Mouse (Mus musculus) gastrocnemius, adult 18-20 months (tissue): ENCODE measurements around the gene Dok1. TPM values are rescaled to one million over a fixed set of nuclear protein-coding genes. Genes with fewer than 3 reads are reported as not detected.

ENCODE experiments used
- DNase-seq: peaks from one replicate; pipeline ENCODE4 v3.0.0; 2021; ENCODE audit warnings: low spot score
- total RNA-seq, 2 experiments: library from RNA; stranded (reverse); gene quantifications; 2 replicates each; pipeline ENCODE4 v1.2.3; 2021

The Dok1 gene
- total RNA-seq, 2 experiments from 2014 or later = 1.1 to 1.4 TPM

- no peak for DNase-seq
These were observed 20.1 kb upstream of the Dok1 start for GRCm38 (mm10) chr6:83053136-83053960.

- DNase-seq = no peak
These were observed 16.1 kb upstream of the Dok1 start for GRCm38 (mm10) chr6:83049367-83049766.

DNA sequence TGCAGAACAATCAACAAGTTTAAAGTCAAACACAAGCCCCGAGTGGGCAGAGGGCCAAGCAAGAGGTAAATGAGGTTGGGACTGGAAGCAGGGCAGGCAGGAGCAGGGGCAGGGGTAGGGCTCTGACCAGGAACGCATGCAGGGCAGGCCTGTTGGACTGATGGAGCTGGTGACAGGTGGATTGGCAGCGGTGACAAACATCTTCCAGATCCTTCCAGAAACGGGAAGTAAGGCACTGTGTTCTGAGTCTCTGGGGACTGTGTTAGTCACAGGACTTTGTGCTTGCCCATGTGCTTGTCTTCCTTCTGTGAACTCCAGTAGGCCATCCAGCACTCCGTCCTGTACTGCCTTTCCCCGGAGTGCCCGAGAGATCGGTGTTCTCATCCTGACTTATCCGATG lies 11.5 kb upstream of the Dok1 start:
- DNase-seq = no peak

DNA sequence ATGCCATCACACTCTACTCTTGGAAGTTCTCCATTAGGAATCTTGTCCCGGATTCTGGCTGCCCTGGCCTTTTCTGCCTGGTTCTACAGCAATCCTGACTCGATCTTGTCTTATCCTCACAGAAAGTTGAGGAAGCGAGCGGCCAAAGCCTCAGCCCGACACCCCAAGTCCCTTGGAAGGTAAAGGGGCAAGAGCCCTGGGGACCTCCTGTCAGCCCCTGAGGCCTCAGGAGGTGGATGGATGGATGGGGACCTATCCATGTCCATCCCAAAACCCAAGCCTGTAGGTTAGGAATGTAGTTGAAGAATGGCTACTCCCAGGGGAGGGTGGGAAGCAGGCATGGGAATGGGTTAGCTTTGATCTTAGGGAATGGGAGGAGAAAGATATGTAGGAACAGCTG lies 10.7 kb upstream of the Dok1 start:
- no peak for DNase-seq

DNA sequence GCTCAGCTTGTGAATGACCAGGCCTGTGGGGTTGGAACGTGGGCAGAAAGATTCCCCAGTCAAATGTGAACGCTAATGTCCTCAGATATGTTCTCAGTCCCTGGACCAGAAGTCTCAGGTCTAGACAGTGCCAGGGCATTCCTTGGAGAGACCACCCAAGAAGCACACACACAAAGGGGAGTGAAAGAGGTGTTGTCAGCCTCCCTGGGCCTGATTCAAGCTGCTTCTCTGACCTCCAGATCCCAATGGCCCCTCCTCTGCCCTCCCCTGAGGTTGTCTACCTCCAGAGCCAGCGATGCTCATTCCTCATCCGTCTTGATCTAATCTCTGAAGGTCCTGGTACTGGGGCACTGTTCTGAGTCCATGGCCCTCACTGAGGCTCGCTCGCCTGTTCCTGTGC lies 10.3 kb upstream of the Dok1 start:
- DNase-seq = no peak

DNA sequence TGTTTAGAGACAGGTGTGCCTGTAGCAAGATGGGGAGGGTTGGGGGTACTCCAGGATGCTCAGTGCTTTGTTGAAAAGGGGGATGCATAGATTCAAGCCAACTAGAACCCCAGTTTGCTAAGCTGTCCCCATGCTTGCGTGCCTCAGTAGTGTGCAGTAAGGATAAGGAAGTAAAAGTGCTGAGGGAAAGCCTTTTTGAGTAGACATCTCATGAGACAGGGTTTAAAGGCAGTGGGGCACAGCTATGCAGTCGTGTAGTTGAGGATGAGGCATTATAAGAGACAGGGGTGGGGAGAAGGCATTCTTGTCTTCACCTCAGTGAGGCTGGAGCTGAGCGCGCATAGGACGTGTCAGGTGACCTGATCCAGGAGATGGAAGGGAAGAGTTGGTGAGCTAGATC lies 7.3 kb upstream of the Dok1 start:
- no peak for DNase-seq

DNA sequence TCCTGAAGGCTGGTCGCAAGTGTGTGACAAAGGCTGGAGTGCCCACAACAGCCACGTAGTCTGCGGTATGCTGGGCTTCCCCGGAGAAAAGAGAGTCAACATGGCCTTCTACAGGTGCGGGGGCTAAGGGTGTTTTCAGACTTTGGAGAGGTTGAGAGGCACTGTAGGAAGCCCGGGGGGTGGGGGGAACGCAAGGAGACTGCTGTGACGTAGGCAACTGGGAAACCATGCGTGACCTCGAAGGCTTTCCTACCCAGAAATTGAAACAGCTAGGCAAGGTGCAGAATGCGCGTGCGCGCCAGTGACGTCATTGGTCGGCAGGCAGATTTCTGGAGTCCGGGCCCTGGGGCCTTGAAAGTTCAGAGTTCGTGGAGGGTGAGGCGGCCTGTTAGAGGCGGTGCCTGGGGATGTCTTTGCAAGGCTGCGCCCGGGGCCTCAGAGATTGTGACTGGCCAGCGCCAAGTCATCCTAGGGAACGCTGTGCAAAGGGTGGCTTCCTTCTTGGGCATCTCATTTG lies 5.3 kb upstream of the Dok1 start:
- DNase-seq = peak; percentile 94

DNA sequence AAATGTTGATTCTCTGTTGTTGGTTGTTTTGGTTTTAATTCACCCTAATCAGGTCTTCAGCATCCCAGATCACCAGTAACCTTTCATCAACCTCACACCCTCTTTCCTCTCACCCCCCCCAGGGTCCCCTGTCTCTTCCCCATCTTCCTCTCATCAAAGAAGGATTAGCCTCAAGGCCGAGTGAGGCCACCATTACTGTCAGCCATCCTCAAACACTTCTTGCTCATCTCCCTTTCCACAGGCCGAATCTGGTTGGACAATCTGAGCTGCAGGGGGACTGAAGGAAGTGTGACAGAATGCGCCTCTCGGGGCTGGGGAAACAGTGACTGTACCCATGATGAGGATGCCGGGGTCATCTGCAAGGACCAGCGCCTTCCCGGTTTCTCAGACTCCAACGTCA lies 3.9 kb upstream of the Dok1 start:
- no peak for DNase-seq

GRCm38 (mm10) chr6:83034463-83035055 lies 1.3 kb upstream of the Dok1 start:
- DNase-seq = no peak

DNA sequence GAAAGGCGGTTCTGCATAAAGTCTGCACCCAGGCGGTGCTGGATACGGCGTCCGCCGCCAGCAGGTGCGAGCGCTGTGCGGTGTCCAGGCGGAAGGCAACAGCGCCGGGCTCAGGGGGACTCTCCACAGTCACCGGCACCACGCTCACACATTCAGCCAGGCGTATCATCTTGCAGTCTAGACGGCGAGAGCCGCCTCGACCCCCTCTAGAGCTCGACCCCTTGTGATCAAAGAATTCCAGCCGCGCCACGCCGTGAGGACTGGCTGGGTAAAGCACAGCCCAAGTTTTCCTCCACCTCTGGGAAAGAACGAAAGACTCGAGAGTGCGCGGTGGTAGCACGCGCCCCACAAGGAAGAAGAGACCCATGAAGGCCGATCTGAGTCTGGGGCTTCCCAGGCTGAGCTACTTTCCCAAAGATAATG lies 491 bp downstream of the Dok1 start:
- DNase-seq = no peak

DNA sequence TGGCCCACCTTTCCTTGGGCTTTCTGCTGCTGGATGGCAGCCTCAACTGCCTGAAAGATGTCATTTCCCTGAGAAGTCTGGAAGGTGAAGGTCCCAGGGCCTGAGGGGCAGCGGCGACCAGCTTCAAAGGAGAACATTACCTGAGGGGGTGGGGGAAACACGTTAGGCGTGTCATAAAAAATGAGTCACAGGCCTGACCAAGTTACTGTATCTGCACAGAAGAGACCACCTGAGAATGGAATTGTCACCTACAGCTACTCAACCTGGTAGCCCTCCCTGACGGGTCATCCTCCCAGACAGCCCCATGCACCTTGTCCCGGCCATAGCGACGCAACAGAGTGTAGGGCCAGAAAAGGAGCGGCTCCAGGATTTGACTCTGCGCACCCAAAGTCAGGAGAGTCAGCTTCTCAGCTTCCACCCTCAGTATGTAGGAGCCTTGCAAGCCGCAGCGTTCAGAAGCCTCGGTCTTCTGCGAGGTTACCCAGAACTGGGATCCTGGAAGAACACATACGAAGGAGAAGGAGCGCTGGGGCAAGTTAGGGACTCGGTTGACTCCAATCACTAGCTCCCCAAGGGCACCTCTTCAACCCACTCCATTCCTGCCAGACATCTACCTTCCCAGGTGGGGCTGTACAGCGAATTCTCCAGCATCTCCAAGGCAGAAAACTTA lies 1.2 kb downstream of the Dok1 start:
- no peak for DNase-seq

DNA sequence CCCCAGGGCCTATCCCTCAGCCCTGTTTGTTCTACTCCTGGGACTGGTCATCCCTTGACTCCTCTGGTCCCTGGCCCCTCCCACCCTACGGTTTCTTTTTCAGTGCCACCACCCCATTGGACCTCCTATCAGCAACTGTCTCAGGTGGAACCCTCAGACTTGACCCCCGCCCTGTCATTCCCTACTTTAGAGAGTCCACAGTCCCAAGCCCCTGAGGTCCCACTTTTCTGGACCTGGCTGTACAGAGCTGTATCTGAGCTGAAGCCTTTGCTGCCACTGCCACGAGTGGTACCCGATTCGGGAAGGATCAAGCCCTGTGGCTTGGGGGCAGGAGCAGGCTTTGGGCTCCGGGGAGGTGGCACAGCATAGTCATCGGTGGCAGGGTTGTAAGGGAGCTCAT lies 2.2 kb downstream of the Dok1 start:
- DNase-seq = no peak

- no peak for DNase-seq
These were observed 3.5 kb downstream of the Dok1 start for GRCm38 (mm10) chr6:83029777-83030176.

- DNase-seq = no peak
These were observed 5.6 kb downstream of the Dok1 start for GRCm38 (mm10) chr6:83027706-83028105.

GRCm38 (mm10) chr6:83027293-83027692 lies 6.0 kb downstream of the Dok1 start:
- DNase-seq = no peak

- DNase-seq = no peak
These were observed 8.1 kb downstream of the Dok1 start for GRCm38 (mm10) chr6:83025221-83025620.

GRCm38 (mm10) chr6:83024421-83024820 lies 8.8 kb downstream of the Dok1 start:
- no peak for DNase-seq

GRCm38 (mm10) chr6:83023786-83024185 lies 9.5 kb downstream of the Dok1 start:
- no peak for DNase-seq

- no peak for DNase-seq
These were observed 10.3 kb downstream of the Dok1 start for GRCm38 (mm10) chr6:83023008-83023407.

DNA sequence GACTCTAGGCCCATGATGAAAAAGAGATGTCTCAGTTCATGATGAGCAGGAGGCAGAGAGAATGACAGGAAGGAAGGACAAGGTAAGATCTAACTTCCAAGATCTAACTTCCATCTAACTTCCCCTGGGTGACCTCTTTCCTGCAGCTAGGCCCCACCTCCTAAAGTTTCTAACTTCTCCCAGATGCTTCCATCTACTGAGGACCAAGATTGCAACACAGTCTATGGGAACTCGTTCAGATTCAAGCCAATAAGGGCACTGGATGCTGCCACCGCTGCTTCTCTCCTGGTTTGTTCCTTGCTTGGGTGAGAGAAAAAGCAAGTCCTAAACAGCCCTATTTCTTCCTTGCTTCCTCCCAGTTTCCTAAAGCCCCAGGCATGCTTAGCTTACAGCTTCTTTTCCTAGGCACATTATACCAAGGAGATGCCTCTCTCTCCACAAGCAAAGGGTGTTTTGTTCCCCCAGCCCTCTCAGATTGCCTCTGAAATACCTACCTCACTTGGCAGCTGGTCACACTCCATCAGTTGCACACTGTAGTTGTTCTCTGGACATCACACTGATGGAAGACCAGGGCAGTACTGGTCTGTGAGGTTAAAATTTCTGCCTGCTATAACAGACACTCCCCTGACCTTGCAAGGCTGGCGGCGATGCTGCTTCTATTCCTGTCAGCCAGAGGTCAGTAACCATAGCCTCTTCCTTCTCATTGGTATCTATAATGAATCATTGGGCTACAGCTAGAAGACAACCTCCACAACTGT lies 12.3 kb downstream of the Dok1 start:
- DNase-seq = no peak

GRCm38 (mm10) chr6:83020121-83020520 lies 13.2 kb downstream of the Dok1 start:
- no peak for DNase-seq

DNA sequence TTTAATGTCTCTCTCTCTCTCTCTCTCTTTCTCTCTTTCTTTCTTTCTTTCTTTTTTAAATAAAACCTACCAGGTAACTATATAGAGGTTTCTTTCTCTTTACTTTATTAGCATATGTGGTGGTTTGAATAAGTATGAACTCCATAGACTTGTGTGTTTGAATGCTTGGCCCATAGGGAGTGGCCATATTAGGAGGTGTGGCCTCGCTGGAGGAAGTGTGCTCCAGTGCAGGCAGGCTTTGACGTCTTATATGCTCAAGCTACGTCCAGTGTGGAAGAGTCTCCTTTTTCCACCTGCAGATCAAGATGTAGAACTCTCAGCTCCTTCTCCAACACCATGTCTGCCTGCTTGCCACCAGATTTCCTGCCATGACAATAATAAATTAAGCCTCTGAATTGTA lies 14.2 kb downstream of the Dok1 start:
- DNase-seq = no peak
